Mouse (Mus musculus) left cerebral cortex, adult 11 months (tissue): ENCODE results near the gene Tmem163.

Source experiments
- DNase-seq: peaks from one replicate; pipeline ENCODE4 v3.0.0; 2022; ENCODE audit warnings: low spot score

Tmem163 gene

GRCm38 (mm10) chr1:127498746-127499145 is 180.6 kb downstream of the Tmem163 start:
- DNase-seq: no peak

- no peak for DNase-seq
Measured at GRCm38 (mm10) chr1:127496737-127497543, 182.4 kb downstream of the Tmem163 start.

- no peak for DNase-seq
Measured at GRCm38 (mm10) chr1:127487161-127487560, 192.2 kb downstream of the Tmem163 start.

- no peak for DNase-seq
Measured at GRCm38 (mm10) chr1:127484826-127485225, 194.5 kb downstream of the Tmem163 start.

GRCm38 (mm10) chr1:127484188-127484587 is 195.2 kb downstream of the Tmem163 start:
- no peak for DNase-seq

GRCm38 (mm10) chr1:127482911-127483310 is 196.4 kb downstream of the Tmem163 start:
- no peak for DNase-seq

- no peak for DNase-seq
Measured at GRCm38 (mm10) chr1:127475756-127476155, 203.6 kb downstream of the Tmem163 start.

- no peak for DNase-seq
Measured at GRCm38 (mm10) chr1:127470175-127470574, 209.2 kb downstream of the Tmem163 start.

- no peak for DNase-seq
Measured at GRCm38 (mm10) chr1:127467238-127467637, 212.1 kb downstream of the Tmem163 start.

- no peak for DNase-seq
Measured at GRCm38 (mm10) chr1:127465292-127465691, 214.1 kb downstream of the Tmem163 start.

- no peak for DNase-seq
Measured at GRCm38 (mm10) chr1:127464041-127464440, 215.3 kb downstream of the Tmem163 start.

- no peak for DNase-seq
Measured at GRCm38 (mm10) chr1:127461017-127461416, 218.3 kb downstream of the Tmem163 start.

GRCm38 (mm10) chr1:127459576-127459975 is 219.8 kb downstream of the Tmem163 start:
- no peak for DNase-seq

- no peak for DNase-seq
Measured at GRCm38 (mm10) chr1:127459015-127459451, 220.3 kb downstream of the Tmem163 start.

- DNase-seq: no peak
Measured at GRCm38 (mm10) chr1:127453397-127453796, 226.0 kb downstream of the Tmem163 start.

GRCm38 (mm10) chr1:127444836-127445485 is 234.4 kb downstream of the Tmem163 start:
- DNase-seq: no peak

GRCm38 (mm10) chr1:127442880-127443877 is 236.2 kb downstream of the Tmem163 start:
- DNase-seq: no peak

GRCm38 (mm10) chr1:127441736-127442135 is 237.6 kb downstream of the Tmem163 start:
- no peak for DNase-seq

GRCm38 (mm10) chr1:127441007-127441406 is 238.3 kb downstream of the Tmem163 start:
- no peak for DNase-seq

GRCm38 (mm10) chr1:127439452-127439891 is 239.9 kb downstream of the Tmem163 start:
- no peak for DNase-seq

- no peak for DNase-seq
Measured at GRCm38 (mm10) chr1:127437091-127437490, 242.3 kb downstream of the Tmem163 start.
